Mouse (Mus musculus) liver, embryonic 14.5 days (tissue): ENCODE data around the gene Tmem191c. TPM values are rescaled to one million over a fixed set of nuclear protein-coding genes. Genes with fewer than 3 reads are reported as not detected.
A peak's percentile ranks its signal among the peaks of the same experiment; 100 is the strongest.

Experiments
- ATAC-seq: fragments of 200-750 bp; cut with Nextera tagmentation; 2 replicates; pipeline ENCODE4 v1.8.0; 2017; ENCODE audit warnings: moderate number of reproducible peaks, mild to moderate bottlenecking, moderate library complexity; ENCODE audit not compliant: insufficient read depth
- DNase-seq, 3 experiments: peaks; one replicate each; pipeline ENCODE4 v3.0.0-alpha.2; 2012 to 2013; ENCODE audit warnings: low read depth in 3 of 3, low spot score in 3 of 3
- H3K27ac ChIP-seq: fragments of 300-500 bp; sonication (generic); 2 replicates; pipeline ENCODE4 v1.5.1; 2014; ENCODE audit warnings: moderate library complexity, mild to moderate bottlenecking, control low read depth, inconsistent platforms
- H3K27me3 ChIP-seq: fragments of 300-500 bp; sonication (generic); 2 replicates; pipeline ENCODE4 v1.6.1; 2014; ENCODE audit warnings: mild to moderate bottlenecking, low read length, moderate library complexity; ENCODE audit not compliant: control insufficient read depth, insufficient read depth
- H3K36me3 ChIP-seq: fragments of 300-500 bp; sonication (generic); replicated peaks from 2 replicates; pipeline ENCODE4 v1.6.1; 2014; ENCODE audit warnings: low read depth; ENCODE audit not compliant: control insufficient read depth, insufficient read depth
- H3K4me1 ChIP-seq, 2 experiments: fragments of 200-500 bp in 1 of 2; fragments of 300-500 bp in 1 of 2; sonication (generic) in 1 of 2; replicated peaks; 2 replicates each; pipeline ENCODE4 v1.6.1; 2012 to 2014; ENCODE audit warnings: antibody characterized with exemption in 1 of 2, inconsistent platforms in 1 of 2, low read length in 1 of 2; ENCODE audit not compliant: control insufficient read depth in 2 of 2, insufficient read depth in 2 of 2
- H3K4me2 ChIP-seq: fragments of 300-500 bp; sonication (generic); 2 replicates; pipeline ENCODE4 v1.6.1; 2014; ENCODE audit warnings: low read depth, mild to moderate bottlenecking, control low read depth, moderate library complexity
- H3K4me3 ChIP-seq, 2 experiments: fragments of 200-500 bp in 1 of 2; fragments of 300-500 bp in 1 of 2; sonication (generic) in 1 of 2; 2 replicates each; pipeline ENCODE4 v1.5.1; 2012 to 2014; ENCODE audit warnings: low read depth in 2 of 2, low read length in 2 of 2, mild to moderate bottlenecking in 2 of 2, control low read depth in 1 of 2, inconsistent platforms in 1 of 2, moderate library complexity in 1 of 2; ENCODE audit not compliant: insufficient read depth in 1 of 2
- H3K9ac ChIP-seq: fragments of 300-500 bp; sonication (generic); replicated peaks from 2 replicates; pipeline ENCODE4 v1.6.1; 2014; ENCODE audit warnings: mild to moderate bottlenecking, control low read depth, moderate library complexity
- H3K9me3 ChIP-seq: fragments of 300-500 bp; sonication (generic); 2 replicates; pipeline ENCODE4 v1.6.1; 2016; ENCODE audit warnings: low read length, mixed read lengths; ENCODE audit not compliant: control insufficient read depth
- CTCF ChIP-seq: IDR thresholded peaks from 2 replicates; pipeline ENCODE4 v1.5.1; 2016; ENCODE audit warnings: antibody characterized with exemption, low read depth, control low read depth
- EP300 ChIP-seq: IDR thresholded peaks from 2 replicates; pipeline ENCODE4 v1.6.1; 2016; ENCODE audit warnings: antibody characterized with exemption, low read depth
- WGBS: fragments of 180-500 bp; shearing (Covaris S2); extraction: QIAGEN DNeasy Blood & Tissue Kit; methylation state at CpG from one replicate; pipeline ENCODE4 v1.1.7; 2014; ENCODE audit not compliant: insufficient replicate concordance; 5-methylcytosine and 5-hydroxymethylcytosine counted together
- polyA plus RNA-seq, 2 experiments: library from polyadenylated mRNA; depleted of rRNA in 1 of 2; stranded (reverse) in 1 of 2; unstranded in 1 of 2; fragments of >200 nt; fragmentation: Nextera tagmentation in 1 of 2; extraction: Ambion mirVana in 1 of 2; gene quantifications; 2 replicates each; pipeline versions ENCODE4 v1.2.1 to v1.2.3; 2012 to 2014

Tmem191c gene
- polyA plus RNA-seq, 2 experiments: 1.6 to 4.3 TPM

DNA sequence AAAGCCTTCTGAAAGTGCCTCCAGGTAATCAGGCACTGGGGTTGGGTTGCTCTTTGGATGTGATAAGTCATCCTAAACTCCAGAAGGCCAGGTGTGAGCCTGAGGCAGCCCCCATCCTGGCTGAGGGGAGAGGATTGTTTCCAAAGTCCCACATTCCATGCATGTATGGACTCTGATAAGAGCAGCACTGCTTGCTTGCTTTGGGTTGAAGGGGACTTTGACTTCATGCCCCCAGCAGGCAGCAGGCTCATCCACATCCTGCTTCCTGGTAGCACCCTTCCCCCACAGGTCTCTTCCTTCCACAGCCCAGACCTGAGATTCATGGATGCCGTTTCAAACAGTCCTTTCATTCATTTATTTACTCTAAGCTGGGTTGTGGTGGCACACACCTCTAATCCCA is 32.1 kb upstream of the Tmem191c start:
- Histone ChIP-seq H3K27ac (no peak overlapping the region), H3K9me3 (no peaks in the 10 kb centered on the region), H3K4me3 (no peak overlapping the region), H3K4me2 (peak overlapping the region; percentile 8; the same call in 1 of the 2 replicates), H3K9ac (no peak overlapping the region), H3K36me3 (no peaks in the 10 kb centered on the region), H3K27me3 (no peaks in the 10 kb centered on the region), H3K4me1 (peaks cover 10 to 47% of the 10 kb centered on the region in 2 experiments)
- DNase-seq (no peak), ATAC-seq (peak; percentile 61; the same call in 1 of the 2 replicates)
- TF ChIP-seq CTCF: no peak
- no peak for TF ChIP-seq EP300
- WGBS: 36% methylated on average over 1 of the region's 1 CpGs

DNA sequence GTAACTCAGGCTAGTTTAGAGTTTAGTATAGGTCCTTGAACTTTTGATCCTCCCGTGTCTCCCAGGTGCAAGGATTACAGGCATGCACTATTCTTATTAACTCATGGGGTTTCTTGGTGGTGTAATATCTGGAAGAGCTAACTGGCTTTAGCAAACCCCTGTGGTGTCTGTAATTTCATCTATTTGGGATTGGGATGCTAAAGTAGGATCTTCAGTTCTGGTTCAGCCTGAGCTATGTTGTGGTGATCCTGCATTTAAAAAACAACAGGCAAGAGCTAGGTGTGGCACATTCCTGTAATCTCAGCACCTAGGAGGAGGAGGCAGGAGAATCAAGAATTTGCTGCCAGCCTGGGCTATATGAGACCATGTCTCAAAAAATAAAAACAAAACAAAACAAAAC is 30.9 kb upstream of the Tmem191c start:
- Histone ChIP-seq H3K4me1 (peaks cover 15 to 47% of the 10 kb centered on the region in 2 experiments), H3K27me3 (no peaks in the 10 kb centered on the region), H3K9me3 (no peaks in the 10 kb centered on the region), H3K4me2 (no peak overlapping the region), H3K9ac (no peak overlapping the region), H3K4me3 (no peak overlapping the region), H3K36me3 (no peaks in the 10 kb centered on the region), H3K27ac (no peak overlapping the region)
- 55% methylated on average over 1 of the region's 1 CpGs for WGBS
- ATAC-seq (no peak), DNase-seq (no peak)
- TF ChIP-seq EP300 (no peak), CTCF (no peak)

DNA sequence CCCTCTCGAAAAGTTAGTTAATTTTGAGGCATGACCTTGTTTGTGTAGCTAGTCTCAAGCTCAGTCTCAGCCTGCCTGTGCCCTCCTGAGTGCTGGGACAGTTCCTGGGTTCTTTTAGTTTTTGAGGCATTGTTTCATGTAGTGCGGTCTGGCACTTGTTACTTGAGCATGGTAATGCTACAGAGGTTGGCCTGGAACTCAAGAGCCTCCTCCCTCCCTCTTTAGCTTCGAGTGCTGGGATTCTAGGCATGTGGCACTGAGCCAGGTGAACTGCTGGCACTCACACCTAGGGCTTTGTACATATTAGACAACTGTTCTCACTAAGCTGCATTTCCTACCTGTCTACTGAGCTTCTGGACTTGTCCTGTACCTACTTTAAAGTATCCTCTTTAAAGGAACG is 28.1 kb upstream of the Tmem191c start:
- ATAC-seq (no peak), DNase-seq (no peak)
- Histone ChIP-seq H3K36me3 (no peaks in the 10 kb centered on the region), H3K9ac (no peak overlapping the region), H3K27ac (no peak overlapping the region), H3K9me3 (no peaks in the 10 kb centered on the region), H3K4me3 (no peak overlapping the region), H3K27me3 (no peaks in the 10 kb centered on the region), H3K4me2 (no peak overlapping the region), H3K4me1 (peaks cover 38 to 56% of the 10 kb centered on the region in 2 experiments)
- 67% methylated on average over 4 of the region's 4 CpGs for WGBS
- no peak for TF ChIP-seq EP300
- no peak for TF ChIP-seq CTCF

DNA sequence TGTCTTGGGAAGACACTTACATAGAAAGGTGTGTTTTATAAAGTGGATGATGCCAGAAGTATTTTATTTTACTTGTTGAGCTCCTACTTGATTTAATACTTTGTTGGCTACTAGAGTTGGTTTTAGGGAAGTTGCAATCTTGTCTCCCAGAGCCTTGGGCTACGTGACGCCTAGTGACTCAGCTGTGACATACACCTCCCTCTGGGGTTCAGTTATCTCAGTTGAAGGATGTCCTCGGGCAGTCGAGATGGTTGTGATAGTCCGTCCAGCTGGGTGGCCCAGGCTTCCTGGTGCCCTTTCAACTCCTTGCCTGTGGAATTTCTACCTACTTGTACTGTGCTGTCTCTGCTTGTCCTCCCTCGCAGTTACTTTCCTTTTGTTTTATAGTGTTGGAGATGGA is 26.7 kb upstream of the Tmem191c start:
- peak in 1 of 3 experiments; percentile 52 for DNase-seq
- WGBS: 7% methylated on average over 6 of the region's 6 CpGs
- Histone ChIP-seq H3K9ac (no peak overlapping the region), H3K4me3 (0 out of 4 replicates have a peak overlapping the region, but pooled peaks of 1 of the 2 experiments have one; percentile 1), H3K4me1 (peaks cover 50 to 62% of the 10 kb centered on the region in 2 experiments), H3K4me2 (peak overlapping the region; percentile 13), H3K36me3 (no peaks in the 10 kb centered on the region), H3K27me3 (no peaks in the 10 kb centered on the region), H3K27ac (no peak overlapping the region), H3K9me3 (no peaks in the 10 kb centered on the region)
- TF ChIP-seq EP300: no peak
- no peak for TF ChIP-seq CTCF
- peak; percentile 59 for ATAC-seq

DNA sequence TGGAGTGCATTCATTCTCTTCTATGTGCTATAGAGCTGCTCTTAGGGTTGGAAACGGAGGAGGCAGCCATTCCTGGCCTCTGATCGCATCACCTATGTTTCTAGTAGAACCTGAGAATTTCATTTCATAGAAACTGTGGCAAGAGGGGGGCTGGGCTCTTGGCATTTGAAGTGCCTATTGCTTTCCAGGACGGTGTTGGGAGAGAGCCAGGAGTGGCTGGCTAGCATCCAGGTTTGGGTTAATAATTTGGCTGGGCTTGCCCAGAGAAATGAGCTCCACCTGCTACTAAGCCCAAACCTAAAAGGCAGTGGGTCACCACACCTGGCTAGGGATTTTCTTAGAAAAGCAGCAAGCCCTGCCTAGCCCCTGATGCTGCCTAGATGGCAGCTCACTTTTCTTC is 24.3 kb upstream of the Tmem191c start:
- H3K4me3 ChIP-seq: no peak overlapping the region
- H3K27me3 ChIP-seq: no peaks in the 10 kb centered on the region
- H3K4me1 ChIP-seq: peaks cover 50 to 60% of the 10 kb centered on the region in 2 experiments
- no peaks in the 10 kb centered on the region for H3K9me3 ChIP-seq
- peak overlapping the region; percentile 5; the same call in 1 of the 2 replicates for H3K9ac ChIP-seq
- ATAC-seq (no peak), DNase-seq (no peak)
- no peaks in the 10 kb centered on the region for H3K36me3 ChIP-seq
- peak overlapping the region; percentile 26; the same call in 1 of the 2 replicates for H3K27ac ChIP-seq
- WGBS: 66% methylated on average over 3 of the region's 3 CpGs
- no peak for TF ChIP-seq CTCF
- peak overlapping the region; percentile 50 for H3K4me2 ChIP-seq
